Mouse (Mus musculus) hindbrain, embryonic 14.5 days (tissue): ENCODE measurements around the gene Rad23b. TPM values are rescaled to one million over a fixed set of nuclear protein-coding genes. Genes with fewer than 3 reads are reported as not detected.
"Not testable (repeated sequence)": the region's sequence is repeated elsewhere in the genome, so short reads cannot be mapped to it uniquely, and the experiment has no call there.

Experiments
- ATAC-seq: fragments of 200-750 bp; cut with Nextera tagmentation; 2 replicates; pipeline ENCODE4 v1.8.0; 2017; ENCODE audit warnings: moderate number of reproducible peaks, mild to moderate bottlenecking, moderate TSS enrichment, moderate library complexity; ENCODE audit not compliant: low FRiP score
- DNase-seq: peaks from one replicate; pipeline ENCODE4 v3.0.0-alpha.2; 2015; ENCODE audit warnings: low spot score
- H3K27ac ChIP-seq: fragments of 300-500 bp; sonication (generic); 2 replicates; pipeline ENCODE4 v1.5.1; 2014; ENCODE audit warnings: mild to moderate bottlenecking, moderate library complexity
- H3K27me3 ChIP-seq: fragments of 300-500 bp; sonication (generic); 2 replicates; pipeline ENCODE4 v1.6.1; 2014; ENCODE audit warnings: mild to moderate bottlenecking, low read length, mixed read lengths; ENCODE audit not compliant: control insufficient read depth, insufficient read depth
- H3K36me3 ChIP-seq: fragments of 300-500 bp; sonication (generic); replicated peaks from 2 replicates; pipeline ENCODE4 v1.6.1; 2014; ENCODE audit not compliant: control insufficient read depth, insufficient read depth
- H3K4me1 ChIP-seq: fragments of 300-500 bp; sonication (generic); replicated peaks from 2 replicates; pipeline ENCODE4 v1.6.1; 2014; ENCODE audit warnings: antibody characterized with exemption, low read length, mixed read lengths; ENCODE audit not compliant: control insufficient read depth, insufficient read depth
- H3K4me2 ChIP-seq: fragments of 300-500 bp; sonication (generic); replicated peaks from 2 replicates; pipeline ENCODE4 v1.6.1; 2014; ENCODE audit warnings: mild to moderate bottlenecking, moderate library complexity
- H3K4me3 ChIP-seq: fragments of 300-500 bp; sonication (generic); replicated peaks from 2 replicates; pipeline ENCODE4 v1.5.1; 2014; ENCODE audit warnings: mild to moderate bottlenecking, low read length
- H3K9ac ChIP-seq: fragments of 300-500 bp; sonication (generic); 2 replicates; pipeline ENCODE4 v1.6.1; 2014
- H3K9me3 ChIP-seq: fragments of 300-500 bp; sonication (generic); 2 replicates; pipeline ENCODE4 v1.6.1; 2016; ENCODE audit warnings: low read length; ENCODE audit not compliant: control insufficient read depth
- WGBS: fragments of 180-500 bp; shearing (Covaris S2); extraction: QIAGEN DNeasy Blood & Tissue Kit; methylation state at CpG from one replicate; pipeline ENCODE4 v1.1.7; 2014; 5-methylcytosine and 5-hydroxymethylcytosine counted together
- polyA plus RNA-seq: library from polyadenylated mRNA; unstranded; fragments of >200 nt; fragmentation: Nextera tagmentation; extraction: Ambion mirVana; gene quantifications from 2 replicates; pipeline ENCODE4 v1.2.1, GENCODE M21; 2014

The Rad23b gene
- 80.9 and 94.1 TPM in 2 replicates for polyA plus RNA-seq

- Histone ChIP-seq H3K27ac (peak within 1 kb of the TSS; percentile 94), H3K36me3 (peaks cover 4% of the 10 kb centered on the region; the same call in 1 of the 2 replicates), H3K27me3 (no peaks in the 10 kb centered on the region), H3K4me1 (peaks cover 26% of the 10 kb centered on the region), H3K9ac (peak within 1 kb of the TSS; percentile 97), H3K4me2 (peak within 1 kb of the TSS; percentile 90), H3K4me3 (peak within 1 kb of the TSS; percentile 98), H3K9me3 (no peaks in the 10 kb centered on the region)
- WGBS = under 1% methylated on average over 76 of the region's 77 CpGs
- DNase-seq (peak; percentile 100), ATAC-seq (peak; percentile 99)
Measured at GRCm38 (mm10) chr4:55349452-55350218, at the start of gene Rad23b. Rad23b (plus strand) TSS chr4:55350043.

GRCm38 (mm10) chr4:55304121-55304520 is 45.7 kb upstream of the Rad23b start:
- 81% methylated on average over 5 of the region's 5 CpGs for WGBS
- no peaks in the 10 kb centered on the region for H3K36me3 ChIP-seq
- no peak overlapping the region for H3K27ac ChIP-seq
- no peak overlapping the region for H3K9ac ChIP-seq
- ATAC-seq (no peak), DNase-seq (no peak)
- peaks cover 12% of the 10 kb centered on the region; the same call in 1 of the 2 replicates for H3K9me3 ChIP-seq
- H3K4me3 ChIP-seq = no peak overlapping the region
- no peak overlapping the region for H3K4me2 ChIP-seq
- no peaks in the 10 kb centered on the region for H3K4me1 ChIP-seq
- H3K27me3 ChIP-seq = no peaks in the 10 kb centered on the region

- H3K4me2 ChIP-seq = no peak overlapping the region
- no peak overlapping the region for H3K4me3 ChIP-seq
- 67% methylated on average over 4 of the region's 4 CpGs for WGBS
- H3K27me3 ChIP-seq = no peaks in the 10 kb centered on the region
- H3K9ac ChIP-seq = no peak overlapping the region
- peaks cover 12% of the 10 kb centered on the region; the same call in 1 of the 2 replicates for H3K9me3 ChIP-seq
- no peak overlapping the region for H3K27ac ChIP-seq
- H3K4me1 ChIP-seq = no peaks in the 10 kb centered on the region
- no peak for ATAC-seq
- DNase-seq = no peak
- H3K36me3 ChIP-seq = no peaks in the 10 kb centered on the region
Measured at GRCm38 (mm10) chr4:55306636-55307035, 43.2 kb upstream of the Rad23b start.

- H3K9me3 ChIP-seq = peaks cover 6% of the 10 kb centered on the region; the same call in 1 of the 2 replicates
Measured at GRCm38 (mm10) chr4:55316726-55317125, 33.1 kb upstream of the Rad23b start.

GRCm38 (mm10) chr4:55318350-55318749 is 31.5 kb upstream of the Rad23b start:
- H3K4me3 ChIP-seq, H3K27ac ChIP-seq, H3K36me3 ChIP-seq, H3K4me2 ChIP-seq, ATAC-seq, H3K9me3 ChIP-seq, H3K4me1 ChIP-seq, H3K27me3 ChIP-seq, DNase-seq, H3K9ac ChIP-seq: not testable (repeated sequence)
- WGBS = 96% methylated on average over 9 of the region's 9 CpGs

More at GRCm38 (mm10) chr4:55316726-55317125, 33.1 kb upstream of the Rad23b start:
- no peaks in the 10 kb centered on the region for H3K27me3 ChIP-seq
- no peak for ATAC-seq
- H3K9ac ChIP-seq = no peak overlapping the region
- no peak overlapping the region for H3K27ac ChIP-seq
- H3K4me2 ChIP-seq = no peak overlapping the region
- no peaks in the 10 kb centered on the region for H3K36me3 ChIP-seq
- peak; percentile 25 for DNase-seq
- no peak overlapping the region for H3K4me3 ChIP-seq
- no peaks in the 10 kb centered on the region for H3K4me1 ChIP-seq
- WGBS = 50% methylated on average over 4 of the region's 4 CpGs

- H3K27me3 ChIP-seq = no peaks in the 10 kb centered on the region
- H3K4me2 ChIP-seq = no peak overlapping the region
- H3K9me3 ChIP-seq = peaks cover 4% of the 10 kb centered on the region; the same call in 1 of the 2 replicates
- H3K4me1 ChIP-seq = no peaks in the 10 kb centered on the region
- no peaks in the 10 kb centered on the region for H3K36me3 ChIP-seq
- no peak overlapping the region for H3K9ac ChIP-seq
- WGBS = 73% methylated on average over 4 of the region's 4 CpGs
- no peak overlapping the region for H3K4me3 ChIP-seq
- DNase-seq = no peak
- H3K27ac ChIP-seq = no peak overlapping the region
- ATAC-seq = no peak
Measured at GRCm38 (mm10) chr4:55325786-55326518, 23.9 kb upstream of the Rad23b start.

- H3K4me1 ChIP-seq = no peaks in the 10 kb centered on the region
- no peak overlapping the region for H3K9ac ChIP-seq
- no peaks in the 10 kb centered on the region for H3K9me3 ChIP-seq
- ATAC-seq = no peak
- H3K4me2 ChIP-seq = no peak overlapping the region
- 81% methylated on average over 4 of the region's 4 CpGs for WGBS
- H3K4me3 ChIP-seq = no peak overlapping the region
- H3K36me3 ChIP-seq = no peaks in the 10 kb centered on the region
- H3K27me3 ChIP-seq = no peaks in the 10 kb centered on the region
- no peak for DNase-seq
- no peak overlapping the region for H3K27ac ChIP-seq
Measured at GRCm38 (mm10) chr4:55327508-55327907, 22.3 kb upstream of the Rad23b start.

GRCm38 (mm10) chr4:55328471-55328870 is 21.4 kb upstream of the Rad23b start:
- no peak for ATAC-seq
- H3K27ac ChIP-seq = no peak overlapping the region
- WGBS = 92% methylated on average over 11 of the region's 11 CpGs
- H3K9ac ChIP-seq = no peak overlapping the region
- H3K9me3 ChIP-seq = no peaks in the 10 kb centered on the region
- DNase-seq = no peak
- no peak overlapping the region for H3K4me2 ChIP-seq
- H3K36me3 ChIP-seq = no peaks in the 10 kb centered on the region
- H3K4me1 ChIP-seq = no peaks in the 10 kb centered on the region
- H3K4me3 ChIP-seq = no peak overlapping the region
- H3K27me3 ChIP-seq = no peaks in the 10 kb centered on the region

GRCm38 (mm10) chr4:55328928-55329327 is 20.9 kb upstream of the Rad23b start:
- H3K36me3 ChIP-seq, H3K4me2 ChIP-seq, H3K4me1 ChIP-seq, H3K27me3 ChIP-seq, DNase-seq, H3K27ac ChIP-seq, H3K9ac ChIP-seq, H3K4me3 ChIP-seq, ATAC-seq, H3K9me3 ChIP-seq: not testable (repeated sequence)
- 92% methylated on average over 6 of the region's 7 CpGs for WGBS
